Mouse (Mus musculus) embryonic stem cell, embryonic (primary cell): ENCODE data around the gene Atp4b.

Experiments used
- CTCF ChIA-PET, 4 experiments: fragments of 300-600 bp in 2 of 4; fragments of 350-600 bp in 2 of 4; sonication (Branson Sonifier 250); formaldehyde crosslinking; loops; one replicate each; lab custom pipeline; 2022; ENCODE audit warnings: inconsistent platforms in 2 of 4; lab: Charles Lee
- POLR2A ChIA-PET, 4 experiments: fragments of 300-600 bp in 2 of 4; fragments of 350-600 bp in 2 of 4; sonication (Branson Sonifier 250); formaldehyde crosslinking; loops; one replicate each; lab custom pipeline; 2022; ENCODE audit warnings: antibody characterized with exemption in 4 of 4, inconsistent platforms in 1 of 4; lab: Charles Lee

Gene Atp4b

DNA sequence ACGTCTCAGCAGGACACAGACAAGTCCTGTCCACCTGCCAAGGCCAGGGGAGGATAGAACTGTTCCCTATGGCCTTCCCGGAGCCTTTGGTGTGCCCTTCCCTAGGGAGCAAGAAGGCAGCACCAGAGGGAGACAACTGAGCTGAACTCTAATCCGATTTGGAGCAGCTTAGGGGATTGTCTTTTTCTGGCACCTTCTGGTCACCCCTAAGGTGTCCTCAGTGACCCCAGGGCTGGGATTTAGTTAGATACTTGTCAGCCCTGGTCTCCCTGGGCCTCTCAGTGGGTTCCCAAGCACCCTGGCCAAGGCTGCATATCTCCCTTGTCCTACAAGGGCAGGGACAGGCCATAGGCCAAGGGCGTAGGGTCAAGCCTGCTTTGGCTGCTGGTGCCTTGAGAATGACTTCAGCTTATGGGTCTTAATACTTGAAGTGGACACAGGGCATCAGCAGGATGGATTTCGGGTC is 8.1 kb upstream of the Atp4b start, which contains the start of gene Grk1:
TSS of gene Grk1 (plus strand) at position 416 of the 466 bp plus-strand sequence.
- CTCF ChIA-PET, result interaction anchor here in 1 of 4 experiments (0.5 kb wide), 1 partner anchor 391 kb away, joined by 3 read pairs; no protein-coding TSS in a partner anchor

DNA sequence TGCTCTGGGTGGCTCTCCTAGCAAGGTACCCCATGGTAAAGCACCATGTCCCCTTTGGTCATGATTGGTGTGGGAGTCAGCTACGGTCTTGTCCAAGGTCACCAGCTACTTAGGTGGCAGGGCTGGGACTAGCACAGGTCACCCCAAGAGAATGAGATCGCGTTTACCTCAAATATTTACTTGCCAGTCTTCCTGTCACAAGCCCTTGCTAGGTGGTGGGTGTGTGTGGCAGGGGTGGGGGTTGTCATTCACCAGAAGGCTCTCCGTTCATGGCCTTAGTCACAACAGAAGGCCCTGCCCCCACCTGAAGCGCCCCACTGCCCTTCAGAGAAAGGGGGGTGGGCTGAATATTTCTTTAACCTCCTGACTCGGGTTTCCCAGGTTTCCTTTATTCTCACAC is 6.9 kb upstream of the Atp4b start:
- CTCF ChIA-PET, result interaction anchor here in 1 of 4 experiments (1.1 to 1.7 kb wide), 2 partner anchors 8 to 10 kb away, joined by 5 to 10 read pairs; no protein-coding TSS in a partner anchor
- POLR2A ChIA-PET, result interaction anchor here in 1 of 4 experiments (0.7 kb wide), 1 partner anchor 346 kb away, joined by 3 read pairs; no protein-coding TSS in a partner anchor

More for the DNA sequence above, 8.1 kb upstream of the Atp4b start, which contains the start of gene Grk1:
- POLR2A ChIA-PET, result interaction anchor here in 1 of 4 experiments (1.1 kb wide), 1 partner anchor 145 kb away, joined by 3 read pairs; no protein-coding TSS in a partner anchor

DNA sequence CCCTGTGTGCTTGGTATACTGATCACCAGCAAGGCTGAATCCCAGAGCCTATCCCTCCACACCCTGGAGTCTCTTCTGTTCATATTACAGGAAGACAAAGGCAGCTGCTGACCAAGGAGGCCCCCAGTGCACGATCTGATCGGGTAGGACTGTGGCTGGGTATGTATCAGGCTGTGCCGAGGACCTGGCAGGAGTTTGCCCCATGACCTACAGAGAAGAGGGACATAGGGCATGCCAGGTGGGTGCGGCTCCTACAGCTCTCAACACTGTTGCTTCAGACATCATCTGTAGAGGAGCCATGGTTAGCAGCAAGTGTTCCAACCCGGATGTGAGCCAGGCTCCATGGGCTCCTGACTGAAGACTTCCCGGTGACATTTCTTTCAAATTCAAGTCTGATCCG is 2.8 kb downstream of the Atp4b start:
- CTCF ChIA-PET, result interaction anchor here in 1 of 4 experiments (0.5 kb wide), 1 partner anchor 17 kb away, joined by 3 read pairs; no protein-coding TSS in a partner anchor
- POLR2A ChIA-PET, result no interaction called here

DNA sequence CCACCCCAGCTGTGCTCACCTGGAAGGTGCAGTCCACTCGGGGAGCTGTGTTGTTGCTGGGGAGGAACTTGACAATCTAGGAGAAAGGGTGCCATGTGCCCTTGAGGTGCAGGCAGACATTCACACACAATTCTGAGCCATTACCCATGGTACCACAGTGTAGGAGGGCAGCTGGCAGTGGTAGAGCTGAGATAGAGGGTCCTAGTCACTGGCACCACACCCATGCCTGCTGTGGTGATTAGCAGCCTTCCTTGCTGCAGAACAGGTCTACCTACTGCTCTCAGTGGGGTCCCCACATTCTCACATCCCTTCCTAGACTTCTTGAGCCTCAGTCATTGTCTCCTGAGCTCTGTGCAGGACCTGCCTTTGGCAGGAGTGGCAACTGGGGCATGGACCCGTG is 7.9 kb downstream of the Atp4b start:
- CTCF ChIA-PET, result no interaction called here
- POLR2A ChIA-PET, result interaction anchor here in 1 of 4 experiments (1.3 kb wide), 1 partner anchor 8 kb away, joined by 3 read pairs; no protein-coding TSS in a partner anchor

DNA sequence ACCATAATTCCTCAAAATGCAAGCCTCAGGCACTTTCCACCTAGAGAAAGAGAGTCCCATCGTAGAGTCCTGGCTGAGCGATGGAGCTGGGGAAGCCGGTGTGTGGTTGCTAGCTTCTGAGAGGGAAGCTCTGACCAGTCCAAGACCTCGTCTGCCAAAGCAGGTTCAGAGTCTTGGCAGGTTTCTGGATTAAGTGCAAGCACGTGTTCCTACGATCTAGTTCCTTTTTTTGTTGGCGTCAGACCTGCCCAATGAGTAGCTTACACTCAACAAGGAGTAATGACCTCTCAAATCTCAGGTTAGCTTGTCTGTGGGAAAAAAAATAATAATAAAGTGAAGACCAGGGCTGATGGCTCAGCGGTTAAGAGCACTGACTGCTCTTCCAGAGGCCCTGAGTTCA is 8.9 kb downstream of the Atp4b start:
- CTCF ChIA-PET, result no interaction called here
- POLR2A ChIA-PET, result interaction anchor here in 1 of 4 experiments (0.8 kb wide), 1 partner anchor 397 kb away, joined by 3 read pairs; the partner anchor contains the start of gene Upf3a

DNA sequence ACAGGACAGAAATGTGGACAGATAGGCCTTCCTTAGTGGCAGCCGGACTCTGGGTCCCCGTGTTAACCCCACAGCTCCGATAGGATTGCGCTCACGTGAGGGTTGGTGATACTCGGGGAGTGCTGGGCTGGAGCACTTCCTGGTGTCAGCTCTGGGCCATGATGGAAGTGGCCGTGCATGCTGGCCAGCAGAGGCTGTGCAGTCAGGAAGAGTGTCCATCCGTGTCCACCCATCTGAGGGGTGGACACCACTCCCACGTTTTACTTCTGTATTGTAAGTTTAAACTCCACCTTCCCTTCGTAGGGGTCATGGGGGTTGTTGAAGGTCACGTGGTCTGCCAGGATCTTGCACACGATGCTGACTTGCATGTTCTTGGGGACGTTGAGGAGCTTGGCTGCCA is 10.3 kb downstream of the Atp4b start:
- ChIA-PET CTCF (interaction anchor here in 1 of 4 experiments (0.6 kb wide), 1 partner anchor 164 kb away, joined by 3 read pairs; no protein-coding TSS in a partner anchor), POLR2A (interaction anchor here in 1 of 4 experiments (0.6 kb wide), 1 partner anchor 23 kb away, joined by 5 read pairs; no protein-coding TSS in a partner anchor)

DNA sequence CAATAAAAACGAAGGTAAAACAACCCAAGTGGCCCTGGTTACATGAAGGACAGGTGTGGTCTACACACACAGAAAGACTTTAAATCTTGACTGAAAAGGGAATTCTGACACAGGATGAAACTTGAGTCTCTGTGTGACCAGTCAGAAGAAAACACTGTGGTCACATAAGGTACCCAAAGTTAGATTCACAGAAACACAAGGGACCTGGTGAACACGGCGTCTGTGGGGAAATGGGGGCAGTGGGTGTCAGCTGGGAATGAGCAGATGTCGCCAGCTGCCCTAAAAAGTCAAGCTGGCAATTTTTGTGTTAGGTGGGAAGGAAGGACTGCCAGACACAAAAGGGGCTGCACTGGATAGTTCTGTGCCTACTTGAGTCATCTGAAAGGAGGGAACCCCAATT is 13.6 kb downstream of the Atp4b start:
- POLR2A ChIA-PET, result no interaction called here
- CTCF ChIA-PET, result no interaction called here

DNA sequence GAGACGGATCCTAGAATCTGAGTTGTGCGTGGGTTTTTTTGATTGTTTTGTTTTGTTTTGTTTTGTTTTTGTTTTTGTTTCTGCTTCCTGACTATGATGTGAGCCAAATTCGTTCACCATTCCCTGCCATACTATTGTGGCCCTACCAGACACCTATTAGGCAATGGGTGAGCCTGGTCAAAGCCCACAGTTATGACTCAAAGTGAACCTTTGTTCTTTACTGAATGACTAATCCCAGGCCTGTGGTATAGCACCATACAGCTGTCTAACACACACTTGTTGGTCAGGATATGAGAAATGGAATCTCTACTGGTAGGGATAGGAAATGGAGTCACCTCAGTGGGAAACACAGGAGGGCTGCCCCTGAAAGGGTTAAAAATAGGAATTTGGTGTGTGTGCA is 14.1 kb downstream of the Atp4b start:
- POLR2A ChIA-PET, result no interaction called here

DNA sequence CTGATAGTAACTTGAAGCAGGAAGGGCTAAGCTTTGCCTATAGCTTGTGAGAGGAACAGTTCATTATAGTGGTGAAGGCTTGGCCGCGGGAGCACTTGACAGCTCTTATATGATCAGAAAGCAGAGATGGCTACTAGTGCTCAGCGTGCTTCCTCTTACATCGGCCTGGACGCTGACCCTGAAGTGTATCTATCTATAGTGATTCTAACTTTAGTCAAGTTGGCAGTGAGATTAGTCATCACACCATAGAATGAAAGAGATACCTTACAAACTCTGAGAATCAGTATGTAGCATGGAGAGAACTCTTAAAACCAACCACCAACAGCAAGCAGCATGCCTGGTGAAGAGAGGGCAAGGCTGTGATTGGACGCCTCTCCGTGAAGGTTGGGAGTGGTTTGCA is 15.0 kb downstream of the Atp4b start:
- ChIA-PET POLR2A (interaction anchor here in 1 of 4 experiments (0.7 to 1.0 kb wide), 2 partner anchors 11 to 16 kb away, joined by 3 read pairs; no protein-coding TSS in a partner anchor), CTCF (no interaction called here)

More for the DNA sequence above, 14.1 kb downstream of the Atp4b start:
- CTCF ChIA-PET, result no interaction called here

DNA sequence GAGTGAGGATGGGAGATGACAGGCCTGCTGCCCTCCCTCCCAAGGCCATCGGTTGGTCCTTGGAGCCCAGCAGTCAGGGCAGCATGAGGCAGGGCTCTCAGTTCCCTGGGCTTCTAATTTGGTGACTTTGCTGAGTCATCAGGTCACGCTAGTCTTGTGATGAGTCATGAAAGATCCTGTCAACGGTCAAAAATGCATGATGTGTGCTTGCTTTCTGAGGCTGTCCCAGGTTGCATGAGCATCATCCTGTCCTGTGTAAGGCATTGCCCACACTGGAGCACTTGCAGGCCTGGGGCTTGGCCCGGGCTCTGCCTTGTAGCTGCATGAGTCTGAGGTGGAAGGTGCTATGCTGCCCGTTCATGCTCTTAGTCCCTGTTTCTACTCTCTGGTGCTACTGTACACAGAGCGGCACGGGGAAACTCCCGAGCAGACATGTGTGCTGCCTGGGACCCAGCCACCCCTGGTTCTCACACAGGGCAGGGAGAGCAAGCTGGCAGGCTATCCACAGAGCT is 23.4 kb downstream of the Atp4b start:
- POLR2A ChIA-PET, result interaction anchor here in 2 of 4 experiments (0.7 to 3.7 kb wide), 5 partner anchors 17 to 304 kb away, joined by 3 to 9 read pairs (median 4); partner anchors contain the start of gene Rasa3 (in 1 of the 2)
- CTCF ChIA-PET, result no interaction called here

DNA sequence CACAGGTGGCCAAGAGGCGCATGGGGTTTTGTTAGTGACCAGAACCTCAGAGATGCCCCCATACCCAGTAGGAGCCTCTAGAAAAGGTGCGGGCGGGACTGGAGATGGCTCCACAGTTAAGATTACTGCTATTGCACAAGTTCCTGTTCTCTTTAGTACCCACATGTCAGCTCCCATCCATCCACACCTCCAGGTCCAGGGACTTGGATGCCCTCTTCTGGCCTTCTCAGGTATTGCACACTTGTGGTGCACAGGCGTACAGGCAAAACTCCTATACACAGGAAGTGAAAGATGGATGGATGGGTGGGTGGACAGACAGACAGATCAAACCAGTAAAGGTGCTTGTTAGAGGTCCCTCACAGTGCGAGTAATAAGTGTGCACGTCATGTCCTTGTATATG is 34.8 kb downstream of the Atp4b start:
- ChIA-PET POLR2A (interaction anchor here in 1 of 4 experiments (0.6 kb wide), 1 partner anchor 1550 kb away, joined by 5 read pairs; no protein-coding TSS in a partner anchor), CTCF (interaction anchor here in 3 of 4 experiments (0.6 to 1.0 kb wide), 4 partner anchors 13 to 404 kb away, joined by 3 to 4 read pairs (median 3); no protein-coding TSS in a partner anchor)

DNA sequence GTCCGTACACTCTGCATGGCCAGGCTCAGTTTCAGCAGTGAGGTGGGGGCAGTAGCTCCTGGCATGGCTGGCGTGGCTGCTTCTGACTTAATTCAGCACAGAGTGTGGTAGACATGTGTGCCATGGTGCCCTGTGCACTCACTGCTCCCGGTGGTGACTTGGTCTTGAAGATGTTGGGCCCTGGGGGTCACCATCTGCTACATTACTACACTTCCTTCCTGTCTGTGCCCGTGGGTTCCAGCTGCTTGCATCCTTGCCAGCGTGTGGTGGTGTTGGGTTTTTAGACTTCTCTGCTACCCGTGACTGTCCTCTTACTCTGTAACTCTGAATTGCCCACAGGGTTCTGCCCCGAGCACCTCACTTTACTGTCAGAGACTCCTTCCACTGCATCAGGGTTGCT is 36.4 kb downstream of the Atp4b start:
- ChIA-PET CTCF (interaction anchor here in 1 of 4 experiments (0.6 kb wide), 1 partner anchor 282 kb away, joined by 3 read pairs; no protein-coding TSS in a partner anchor), POLR2A (interaction anchor here in 1 of 4 experiments (0.8 to 2.5 kb wide), 2 partner anchors 14 to 16 kb away, joined by 3 to 7 read pairs; no protein-coding TSS in a partner anchor)

DNA sequence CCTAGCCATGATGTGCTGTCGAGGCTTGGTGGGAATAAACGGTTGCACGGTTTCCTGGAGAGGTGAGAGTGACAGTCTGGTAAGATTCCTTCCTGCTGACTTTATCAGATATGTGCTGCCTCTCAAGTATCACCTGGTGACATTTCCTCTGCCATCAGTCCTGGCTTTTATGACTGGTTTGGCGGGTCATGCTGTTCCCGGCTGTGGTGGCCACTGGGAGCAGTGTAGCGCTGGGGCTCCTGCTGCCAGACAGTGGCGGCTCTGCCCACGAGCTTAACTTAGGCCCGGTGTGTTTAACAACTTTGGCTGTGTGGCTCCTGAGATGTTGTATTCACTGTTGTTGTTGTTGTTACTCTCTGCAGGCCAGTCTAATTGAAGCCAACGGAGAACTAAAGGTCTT is 39.9 kb downstream of the Atp4b start:
- ChIA-PET POLR2A (interaction anchor here (0.5 to 5.3 kb wide), 10 partner anchors 9 to 192 kb away, joined by 3 to 21 read pairs (median 4); no protein-coding TSS in a partner anchor), CTCF (no interaction called here)

DNA sequence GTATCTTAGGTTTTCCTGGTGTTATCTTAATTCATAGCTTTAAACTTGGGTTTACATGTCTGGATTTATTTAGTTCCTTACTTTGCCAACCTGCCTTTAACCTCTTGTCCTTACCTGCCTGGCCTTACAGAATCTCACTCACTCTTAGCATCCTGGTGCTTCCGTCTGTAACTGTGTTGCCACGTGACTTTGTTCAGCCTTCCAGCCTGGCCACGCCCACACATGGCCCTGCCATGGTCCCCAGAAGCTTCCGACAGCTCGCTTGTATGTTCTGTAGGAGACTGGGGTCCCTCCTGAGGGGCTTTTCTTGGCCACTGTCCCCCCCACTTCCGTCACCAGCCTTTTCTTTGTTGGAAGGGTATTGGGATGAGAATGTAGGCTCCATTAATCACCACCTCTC is 40.4 kb downstream of the Atp4b start:
- POLR2A ChIA-PET, result interaction anchor here (0.5 to 5.3 kb wide), 9 partner anchors 9 to 193 kb away, joined by 3 to 21 read pairs (median 4); no protein-coding TSS in a partner anchor
- CTCF ChIA-PET, result interaction anchor here in 1 of 4 experiments (0.6 kb wide), 1 partner anchor 13 kb away, joined by 3 read pairs; no protein-coding TSS in a partner anchor

DNA sequence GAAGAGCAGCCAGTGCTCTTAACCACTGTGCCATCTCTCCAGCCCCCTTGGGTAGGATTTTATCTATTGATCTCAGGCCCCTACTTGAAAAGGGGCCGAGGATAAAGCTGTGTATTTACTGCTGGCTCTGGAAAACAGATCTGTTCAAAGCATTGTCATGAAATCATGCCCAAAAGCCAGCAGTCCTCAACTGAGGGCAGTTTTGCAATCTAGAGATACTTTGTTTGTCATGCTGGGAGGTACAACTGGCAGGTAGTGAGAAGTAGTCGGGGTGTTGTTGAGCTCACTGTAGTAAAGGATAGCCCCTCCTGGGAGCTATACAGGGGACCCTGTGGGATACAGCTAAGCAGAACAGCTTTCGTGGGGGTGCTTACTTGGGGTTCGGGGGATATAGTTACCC is 42.7 kb downstream of the Atp4b start:
- CTCF ChIA-PET, result interaction anchor here in 1 of 4 experiments (0.6 kb wide), 1 partner anchor 15 kb away, joined by 4 read pairs; no protein-coding TSS in a partner anchor
- POLR2A ChIA-PET, result interaction anchor here (0.5 to 5.3 kb wide), 15 partner anchors 9 to 437 kb away, joined by 3 to 21 read pairs (median 4); partner anchors contain the start of genes Dcun1d2 (in 1 of the 4) and Tmco3 (in 1 of the 4)

DNA sequence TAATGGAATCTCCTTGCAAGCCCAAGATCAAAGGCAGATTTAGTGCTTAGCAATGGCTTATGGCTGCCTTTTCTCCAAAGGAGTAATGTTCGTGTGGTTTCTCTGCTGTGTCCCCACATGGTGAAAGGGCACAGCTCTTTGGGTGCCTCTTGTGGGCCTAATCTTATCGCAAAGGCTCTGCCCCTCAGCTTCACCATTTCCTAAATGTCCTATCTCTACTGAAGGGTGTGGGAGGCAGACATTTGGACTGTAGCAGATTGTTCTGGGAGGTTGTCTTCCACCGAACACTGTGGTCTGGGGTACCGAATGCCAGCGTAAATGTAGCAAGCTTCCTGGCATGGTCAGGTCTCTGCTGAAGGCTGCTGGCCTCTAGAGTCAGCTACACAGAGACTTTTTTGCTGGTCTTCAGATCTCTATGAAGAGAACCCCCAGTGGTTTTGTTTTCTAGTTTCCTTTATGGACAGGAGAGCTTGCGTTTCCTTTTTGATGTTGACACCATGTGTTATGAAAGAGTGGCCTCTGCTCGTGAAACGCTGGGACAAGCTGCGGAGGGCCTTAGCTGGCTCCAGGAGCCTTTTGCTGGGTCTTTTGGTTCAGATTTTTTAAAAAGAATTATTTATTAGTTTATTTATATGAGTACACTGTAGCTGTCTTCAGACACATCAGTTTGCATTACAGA is 43.3 kb downstream of the Atp4b start:
- ChIA-PET POLR2A (interaction anchor here (0.5 to 5.3 kb wide), 13 partner anchors 9 to 218 kb away, joined by 3 to 21 read pairs (median 4); no protein-coding TSS in a partner anchor), CTCF (no interaction called here)

DNA sequence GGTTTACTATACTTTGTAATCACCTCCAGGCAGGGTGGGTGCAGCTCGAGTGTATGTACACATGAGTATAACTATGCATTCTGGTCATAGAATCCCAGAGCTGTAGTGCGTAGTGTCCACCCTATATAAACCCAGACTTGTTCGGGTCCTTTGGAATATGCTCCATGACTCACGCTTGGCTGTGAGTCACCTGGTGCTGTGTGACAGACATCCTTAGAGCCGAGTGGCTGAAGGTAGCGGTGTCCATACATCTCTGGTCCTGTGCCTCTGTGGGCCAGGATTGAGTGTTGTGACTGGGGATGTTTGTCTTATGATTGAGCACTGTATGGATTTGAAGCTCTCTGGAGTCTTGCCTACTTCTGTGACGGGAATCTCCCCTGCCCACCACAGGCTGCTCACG is 44.0 kb downstream of the Atp4b start:
- POLR2A ChIA-PET, result interaction anchor here in 2 of 4 experiments (0.8 to 5.3 kb wide), 8 partner anchors 8 to 42 kb away, joined by 3 to 21 read pairs (median 4); no protein-coding TSS in a partner anchor

DNA sequence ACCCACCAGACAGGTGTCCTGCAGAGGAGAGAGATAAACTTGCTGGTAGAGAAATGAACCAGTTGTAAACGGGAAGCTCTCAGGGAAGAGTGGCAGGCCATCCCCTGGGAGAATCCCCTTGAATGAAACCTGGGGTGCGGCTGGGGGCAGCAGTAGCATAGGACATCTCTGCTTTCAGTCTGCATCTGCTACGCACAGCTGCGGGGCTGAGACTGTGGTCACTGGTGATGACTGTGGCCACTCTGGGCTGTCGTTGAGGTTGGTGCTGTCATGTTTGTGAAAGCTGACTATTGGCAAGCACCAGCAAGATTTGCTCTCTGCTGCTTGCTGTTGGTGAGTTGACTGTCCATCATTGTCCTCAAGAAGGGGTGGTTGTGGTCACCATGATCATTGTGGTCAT is 45.0 kb downstream of the Atp4b start:
- ChIA-PET POLR2A (interaction anchor here in 3 of 4 experiments (0.6 to 1.2 kb wide), 3 partner anchors 14 to 448 kb away, joined by 3 read pairs; no protein-coding TSS in a partner anchor), CTCF (no interaction called here)

More for the DNA sequence above, 44.0 kb downstream of the Atp4b start:
- CTCF ChIA-PET, result no interaction called here
